Mouse (Mus musculus) thymus, postnatal 0 days (tissue): Measurements from ENCODE around the gene Laptm4a. TPM values are rescaled to one million over a fixed set of nuclear protein-coding genes. Genes with fewer than 3 reads are reported as not detected.

Source experiments
- DNase-seq: peaks from one replicate; pipeline ENCODE4 v3.0.0-alpha.2; 2015; ENCODE audit warnings: low spot score
- polyA plus RNA-seq: library from polyadenylated mRNA; unstranded; fragments of >200 nt; fragmentation: Nextera tagmentation; extraction: Ambion mirVana; gene quantifications from 2 replicates; pipeline ENCODE4 v1.2.1, GENCODE M21; 2015

The Laptm4a gene
- polyA plus RNA-seq, 1 experiment from 2014 or later: 193 TPM

DNA sequence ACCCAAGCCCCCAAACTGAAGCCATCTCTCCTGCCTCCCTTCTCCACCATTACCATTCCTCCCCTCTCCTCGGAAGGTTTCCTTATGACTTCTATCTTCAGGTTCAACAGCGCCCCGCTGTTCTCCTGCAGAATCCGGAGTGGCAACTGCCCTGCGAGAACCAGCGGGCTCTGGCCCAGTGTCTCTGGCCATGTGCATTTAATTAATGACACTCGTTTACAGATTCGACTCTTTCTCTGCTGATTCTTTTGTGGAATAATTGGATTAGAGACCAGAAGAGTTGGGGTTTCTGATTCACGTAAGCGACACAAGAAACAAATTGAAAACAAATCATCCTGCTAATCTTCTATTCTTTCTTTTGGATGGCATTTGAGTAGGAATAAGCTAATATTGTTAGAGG is 31.7 kb downstream of the Laptm4a start:
- no peak for DNase-seq

GRCm38 (mm10) chr12:8954161-8954561 is 32.7 kb downstream of the Laptm4a start:
- DNase-seq: no peak

DNA sequence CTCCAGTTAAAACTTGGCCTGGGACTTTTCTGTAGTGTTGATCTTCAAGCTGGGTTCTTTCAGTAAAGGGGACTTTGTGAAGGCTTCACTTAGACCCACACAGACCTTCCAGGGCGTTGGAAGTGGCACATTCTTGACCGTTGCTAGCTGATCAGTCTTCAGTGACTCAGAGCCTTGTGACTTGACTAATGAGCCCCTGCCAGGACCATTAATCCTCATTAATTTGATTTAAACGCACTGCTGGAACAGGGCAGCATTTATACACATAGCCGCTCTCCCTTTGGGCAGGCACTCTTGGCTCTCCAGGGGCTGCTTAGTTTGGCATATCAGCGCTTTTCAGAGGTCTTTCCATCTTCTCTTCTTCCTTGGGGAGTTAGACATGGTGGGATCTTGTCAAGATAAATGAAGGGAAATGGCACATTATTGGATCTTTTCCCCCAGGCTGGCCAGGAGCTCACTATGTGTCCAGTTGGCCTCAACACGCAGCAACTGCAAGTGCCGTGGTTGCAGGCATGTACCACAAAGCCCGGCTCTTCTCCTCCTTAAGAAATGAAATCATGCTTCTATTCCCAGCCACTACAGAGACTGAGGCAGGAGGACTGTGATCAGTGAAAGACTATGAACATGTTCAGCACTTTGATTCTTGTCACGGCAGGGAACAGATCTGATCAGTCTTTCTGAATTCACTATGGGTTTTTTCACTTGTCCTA is 40.3 kb downstream of the Laptm4a start:
- DNase-seq: no peak

- no peak for DNase-seq
Measured at GRCm38 (mm10) chr12:8969828-8970227, 48.4 kb downstream of the Laptm4a start.

DNA sequence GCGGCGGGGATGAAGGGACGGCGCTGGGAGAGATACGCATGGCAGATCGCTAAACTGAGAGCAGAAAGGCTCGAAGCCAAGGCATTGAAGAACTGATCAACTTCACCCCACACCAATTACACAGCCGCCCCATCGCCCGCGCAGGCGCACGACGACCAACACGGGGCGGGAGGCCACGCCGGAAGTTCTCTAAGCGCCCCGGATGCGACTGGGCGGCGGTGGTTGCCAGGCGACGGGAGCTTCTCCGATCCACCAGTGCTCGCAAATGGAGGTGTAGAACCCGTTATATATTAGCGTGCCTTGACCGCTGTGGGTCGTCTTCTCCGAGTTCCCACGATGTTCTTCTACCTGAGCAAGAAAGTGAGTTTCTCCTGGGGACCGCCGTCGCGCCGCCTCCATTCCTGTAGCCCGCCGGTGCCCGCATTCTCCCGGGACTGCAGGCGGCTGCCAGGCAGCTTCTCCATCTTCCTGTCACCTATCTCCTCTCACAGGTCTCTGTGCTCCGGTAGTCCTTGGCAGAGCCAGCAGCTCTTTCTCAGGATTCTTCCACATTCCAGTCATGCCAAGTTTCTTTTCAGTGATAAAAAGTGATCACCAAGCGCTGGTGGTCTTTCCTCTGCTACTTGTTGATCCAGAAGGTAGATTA is 52.5 kb downstream of the Laptm4a start, which contains the start of gene Wdr35:
Gene Wdr35 (plus strand): TSS at position 73 of the 646 bp plus-strand sequence.
- DNase-seq: peak; percentile 89

DNA sequence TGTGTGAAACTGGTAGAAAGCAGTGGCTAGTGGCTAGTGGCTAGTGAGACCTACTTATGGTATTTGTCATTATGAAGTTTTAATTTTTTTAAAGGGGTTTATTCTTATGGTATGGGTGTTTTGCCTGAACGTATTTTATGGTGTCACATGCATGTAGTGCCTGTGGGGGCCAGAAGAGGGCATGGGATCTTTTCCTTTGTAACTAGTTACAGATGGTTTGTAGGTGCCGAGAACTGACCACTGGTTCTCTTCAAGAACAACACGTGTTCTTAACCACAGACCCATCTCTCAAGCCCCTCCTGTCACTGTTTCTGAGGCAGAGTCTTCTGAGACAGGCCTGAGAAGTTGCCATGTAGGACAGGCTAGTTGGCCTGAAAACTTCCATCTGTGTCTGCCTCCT is 53.6 kb downstream of the Laptm4a start:
- no peak for DNase-seq

Other genes with a start within 250 kb of the Laptm4a start
- 46.9 and 54.6 TPM in 2 replicates for gene Pum2, start 247.5 kb upstream of the Laptm4a start, polyA plus RNA-seq
- 16.2 TPM in 2 replicates for gene Sdc1, start 150.3 kb upstream of the Laptm4a start, polyA plus RNA-seq
- gene Matn3, start 26.3 kb downstream of the Laptm4a start, polyA plus RNA-seq: 0.05 and 0.17 TPM in 2 replicates
- 5.3 and 5.5 TPM in 2 replicates for gene Wdr35, start 52.2 kb downstream of the Laptm4a start, polyA plus RNA-seq
- 33.4 and 35.1 TPM in 2 replicates for gene Ttc32, start 108.3 kb downstream of the Laptm4a start, polyA plus RNA-seq